Mouse (Mus musculus): ENCODE data around the gene Gm15293. TPM values are rescaled to one million over a fixed set of nuclear protein-coding genes. Genes with fewer than 3 reads are reported as not detected.
"Not testable (repeated sequence)": the region's sequence is repeated elsewhere in the genome, so short reads cannot be mapped to it uniquely, and the experiment has no call there.

Gm15293 gene
- not detected in 2 replicates for polyA plus RNA-seq (2015; fragmentation: Nextera tagmentation; extraction: Ambion mirVana)

DNA sequence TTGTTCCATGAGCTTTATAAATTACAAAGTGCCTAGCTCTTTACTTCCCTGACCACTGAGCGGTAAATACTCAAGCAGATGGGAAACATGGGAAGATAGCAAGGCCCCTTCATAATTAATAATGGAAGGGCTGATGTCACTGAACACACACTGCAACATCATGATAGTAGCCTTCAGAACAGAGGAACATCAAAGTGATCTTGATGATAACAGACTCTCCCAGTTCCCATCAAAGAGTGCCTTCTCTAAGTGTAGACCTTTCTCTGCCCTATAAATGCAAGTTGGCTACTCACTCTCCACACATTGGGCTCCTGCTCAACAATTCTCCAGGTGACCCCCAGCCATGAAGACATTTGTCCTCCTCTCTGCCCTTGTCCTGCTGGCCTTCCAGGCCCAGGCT is at the start of gene Gm15293:
Gene Gm15293 (plus strand): TSS at position 301 of the 400 bp plus-strand sequence.
- not testable (repeated sequence) for H3K4me1 ChIP-seq (replicated peaks; ENCODE audit: control insufficient read depth, insufficient read depth, low read length); H3K9me3 ChIP-seq (ENCODE audit: control insufficient read depth, low read length); H3K27me3 ChIP-seq (replicated peaks; ENCODE audit: control insufficient read depth, insufficient read depth, low read length); ATAC-seq; H3K27ac ChIP-seq (ENCODE audit: low read length); H3K9ac ChIP-seq (replicated peaks; ENCODE audit: low read depth, low read length); H3K36me3 ChIP-seq (ENCODE audit: control insufficient read depth, insufficient read depth); H3K4me2 ChIP-seq (ENCODE audit: low read length); H3K4me3 ChIP-seq (replicated peaks; ENCODE audit: low read length)
- WGBS: no CpG with 5 or more reads among the region's 1 CpGs

DNA sequence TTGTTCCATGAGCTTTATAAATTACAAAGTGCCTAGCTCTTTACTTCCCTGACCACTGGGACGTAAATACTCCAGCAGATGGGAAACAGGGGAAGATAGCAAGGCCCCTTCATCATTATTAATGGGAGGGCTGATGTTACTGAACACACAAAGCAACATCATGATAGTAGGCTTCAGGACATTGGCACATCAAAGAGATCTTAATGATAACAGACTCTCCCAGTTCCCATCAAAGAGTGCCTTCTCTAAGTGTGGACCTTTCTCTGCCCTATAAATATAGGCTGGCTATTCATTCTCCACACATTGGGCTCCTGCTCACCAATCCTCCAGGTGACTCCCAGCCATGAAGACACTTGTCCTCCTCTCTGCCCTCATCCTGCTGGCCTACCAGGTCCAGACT is 39.4 kb upstream of the Gm15293 start, which contains the start of gene Defa22:
Gene Defa22 (plus strand): TSS at position 301 of the 400 bp plus-strand sequence.
- H3K4me1 ChIP-seq (replicated peaks; ENCODE audit: control insufficient read depth, insufficient read depth, low read length); H3K9me3 ChIP-seq (ENCODE audit: control insufficient read depth, low read length); H3K27ac ChIP-seq (ENCODE audit: low read length); H3K36me3 ChIP-seq (ENCODE audit: control insufficient read depth, insufficient read depth); H3K4me2 ChIP-seq (ENCODE audit: low read length); ATAC-seq; H3K27me3 ChIP-seq (replicated peaks; ENCODE audit: control insufficient read depth, insufficient read depth, low read length); H3K9ac ChIP-seq (replicated peaks; ENCODE audit: low read depth, low read length); H3K4me3 ChIP-seq (replicated peaks; ENCODE audit: low read length): not testable (repeated sequence)
- WGBS: no CpG with 5 or more reads among the region's 1 CpGs

DNA sequence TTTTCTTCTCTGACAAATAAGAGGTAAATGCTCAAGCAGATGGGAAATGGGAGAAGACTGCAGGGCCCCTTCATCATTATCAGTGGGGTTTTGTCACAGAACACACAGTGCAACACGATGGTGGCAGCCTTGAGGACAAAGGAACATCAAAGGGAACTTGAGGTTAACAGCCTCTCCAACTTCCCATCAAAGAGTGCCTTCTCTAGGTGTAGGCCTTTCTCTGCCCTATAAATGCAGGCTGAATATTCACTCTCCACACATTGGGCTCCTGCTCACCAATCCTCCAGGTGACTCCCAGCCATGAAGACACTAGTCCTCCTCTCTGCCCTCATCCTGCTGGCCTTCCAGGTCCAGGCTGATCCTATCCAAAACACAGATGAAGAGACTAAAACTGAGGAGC is 10.0 kb upstream of the Gm15293 start, which contains the start of gene Defa31:
Gene Defa31 (plus strand): TSS at position 301 of the 400 bp plus-strand sequence.
- WGBS: no CpG with 5 or more reads among the region's 1 CpGs
- H3K9ac ChIP-seq (replicated peaks; ENCODE audit: low read depth, low read length); H3K9me3 ChIP-seq (ENCODE audit: control insufficient read depth, low read length); H3K4me1 ChIP-seq (replicated peaks; ENCODE audit: control insufficient read depth, insufficient read depth, low read length); ATAC-seq; H3K27me3 ChIP-seq (replicated peaks; ENCODE audit: control insufficient read depth, insufficient read depth, low read length); H3K27ac ChIP-seq (ENCODE audit: low read length); H3K36me3 ChIP-seq (ENCODE audit: control insufficient read depth, insufficient read depth); H3K4me3 ChIP-seq (replicated peaks; ENCODE audit: low read length); H3K4me2 ChIP-seq (ENCODE audit: low read length): not testable (repeated sequence)

Other genes starting within 250 kb of the Gm15293 start
- not detected in 2 replicates for gene Defa21, start 176.0 kb upstream of the Gm15293 start, polyA plus RNA-seq (2015; fragmentation: Nextera tagmentation; extraction: Ambion mirVana)
- gene Defa23, start 146.5 kb upstream of the Gm15293 start, polyA plus RNA-seq (2015; fragmentation: Nextera tagmentation; extraction: Ambion mirVana): not detected in 2 replicates
- gene Defa35, start 136.5 kb upstream of the Gm15293 start, polyA plus RNA-seq (2015; fragmentation: Nextera tagmentation; extraction: Ambion mirVana): not detected in 2 replicates
- gene Defa25, start 117.1 kb upstream of the Gm15293 start, polyA plus RNA-seq (2015; fragmentation: Nextera tagmentation; extraction: Ambion mirVana): not detected in 2 replicates
- gene Gm14851, start 105.5 kb upstream of the Gm15293 start, polyA plus RNA-seq (2015; fragmentation: Nextera tagmentation; extraction: Ambion mirVana): not detected in 2 replicates
- gene Defa30, start 66.9 kb upstream of the Gm15293 start, polyA plus RNA-seq (2015; fragmentation: Nextera tagmentation; extraction: Ambion mirVana): not detected in 2 replicates
- not detected in 2 replicates for gene Defa22, start 39.3 kb upstream of the Gm15293 start, polyA plus RNA-seq (2015; fragmentation: Nextera tagmentation; extraction: Ambion mirVana)
- not detected in 2 replicates for gene Defa31, start 9.9 kb upstream of the Gm15293 start, polyA plus RNA-seq (2015; fragmentation: Nextera tagmentation; extraction: Ambion mirVana)
- gene Gm15292, start 48.2 kb downstream of the Gm15293 start, polyA plus RNA-seq (2015; fragmentation: Nextera tagmentation; extraction: Ambion mirVana): not detected in 2 replicates
- not detected in 2 replicates for gene Defa27, start 114.0 kb downstream of the Gm15293 start, polyA plus RNA-seq (2015; fragmentation: Nextera tagmentation; extraction: Ambion mirVana)
- not detected in 2 replicates for gene Defa29, start 125.5 kb downstream of the Gm15293 start, polyA plus RNA-seq (2015; fragmentation: Nextera tagmentation; extraction: Ambion mirVana)
- not detected in 2 replicates for gene Defa2, start 177.0 kb downstream of the Gm15293 start, polyA plus RNA-seq (2015; fragmentation: Nextera tagmentation; extraction: Ambion mirVana)
- not detected in 2 replicates for gene Defa33, start 190.2 kb downstream of the Gm15293 start, polyA plus RNA-seq (2015; fragmentation: Nextera tagmentation; extraction: Ambion mirVana)
- not detected in 2 replicates for gene Defa36, start 225.8 kb downstream of the Gm15293 start, polyA plus RNA-seq (2015; fragmentation: Nextera tagmentation; extraction: Ambion mirVana)

Data from forebrain, embryonic 16.5 days (tissue).